Mouse (Mus musculus): ENCODE results near the gene Col17a1. TPM values are rescaled to one million over a fixed set of nuclear protein-coding genes. Genes with fewer than 3 reads are reported as not detected.

The Col17a1 gene
- polyA plus RNA-seq, 1 experiment from 2014 or later = 0.18 TPM

GRCm38 (mm10) chr19:47695725-47696124, 3.8 kb upstream of the Col17a1 start:
- no peak overlapping the region for H3K4me2 ChIP-seq (ENCODE audit: low read length)
- ATAC-seq = no peak
- WGBS = 93% methylated on average over 6 of the region's 6 CpGs
- H3K4me3 ChIP-seq (ENCODE audit: low read depth, low read length) = no peak overlapping the region
- H3K9me3 ChIP-seq (replicated peaks; ENCODE audit: control insufficient read depth, low read length, poor library complexity, severe bottlenecking) = no peaks in the 10 kb centered on the region
- no peak overlapping the region for H3K9ac ChIP-seq (ENCODE audit: low read depth, low read length)
- no peak overlapping the region for H3K27ac ChIP-seq (ENCODE audit: low read length)
- H3K36me3 ChIP-seq (ENCODE audit: control insufficient read depth, insufficient read depth, low read length) = no peaks in the 10 kb centered on the region
- no peaks in the 10 kb centered on the region for H3K4me1 ChIP-seq (ENCODE audit: control insufficient read depth, insufficient read depth, low read length)
- H3K27me3 ChIP-seq (ENCODE audit: control insufficient read depth, insufficient read depth, low read depth, low read length) = no peaks in the 10 kb centered on the region

- ATAC-seq = no peak
Measured at GRCm38 (mm10) chr19:47689592-47689991, 2.3 kb downstream of the Col17a1 start.

GRCm38 (mm10) chr19:47678675-47679074, 13.2 kb downstream of the Col17a1 start:
- Histone ChIP-seq H3K9me3 (replicated peaks; ENCODE audit: control insufficient read depth, low read length, poor library complexity, severe bottlenecking) (no peaks in the 10 kb centered on the region), H3K4me2 (ENCODE audit: low read length) (no peak overlapping the region), H3K9ac (ENCODE audit: low read depth, low read length) (no peak overlapping the region), H3K27ac (ENCODE audit: low read length) (no peak overlapping the region), H3K36me3 (ENCODE audit: control insufficient read depth, insufficient read depth, low read length) (no peaks in the 10 kb centered on the region), H3K27me3 (ENCODE audit: control insufficient read depth, insufficient read depth, low read depth, low read length) (no peaks in the 10 kb centered on the region), H3K4me3 (ENCODE audit: low read depth, low read length) (no peak overlapping the region), H3K4me1 (ENCODE audit: control insufficient read depth, insufficient read depth, low read length) (no peaks in the 10 kb centered on the region)
- no peak for ATAC-seq
- 51% methylated on average over 12 of the region's 12 CpGs for WGBS

More at GRCm38 (mm10) chr19:47689592-47689991, 2.3 kb downstream of the Col17a1 start:
- no peak overlapping the region for H3K9ac ChIP-seq (ENCODE audit: low read depth, low read length)
- WGBS = 95% methylated on average over 7 of the region's 7 CpGs
- H3K27me3 ChIP-seq (ENCODE audit: control insufficient read depth, insufficient read depth, low read depth, low read length) = no peaks in the 10 kb centered on the region
- H3K4me1 ChIP-seq (ENCODE audit: control insufficient read depth, insufficient read depth, low read length) = no peaks in the 10 kb centered on the region
- H3K36me3 ChIP-seq (ENCODE audit: control insufficient read depth, insufficient read depth, low read length) = no peaks in the 10 kb centered on the region
- no peak overlapping the region for H3K4me3 ChIP-seq (ENCODE audit: low read depth, low read length)
- no peaks in the 10 kb centered on the region for H3K9me3 ChIP-seq (replicated peaks; ENCODE audit: control insufficient read depth, low read length, poor library complexity, severe bottlenecking)
- H3K27ac ChIP-seq (ENCODE audit: low read length) = no peak overlapping the region
- no peak overlapping the region for H3K4me2 ChIP-seq (ENCODE audit: low read length)

GRCm38 (mm10) chr19:47674419-47674818, 17.5 kb downstream of the Col17a1 start:
- Histone ChIP-seq H3K27ac (ENCODE audit: low read length) (no peak overlapping the region), H3K4me2 (ENCODE audit: low read length) (no peak overlapping the region), H3K9me3 (replicated peaks; ENCODE audit: control insufficient read depth, low read length, poor library complexity, severe bottlenecking) (no peaks in the 10 kb centered on the region), H3K36me3 (ENCODE audit: control insufficient read depth, insufficient read depth, low read length) (no peaks in the 10 kb centered on the region), H3K4me3 (ENCODE audit: low read depth, low read length) (no peak overlapping the region), H3K27me3 (ENCODE audit: control insufficient read depth, insufficient read depth, low read depth, low read length) (no peaks in the 10 kb centered on the region), H3K4me1 (ENCODE audit: control insufficient read depth, insufficient read depth, low read length) (no peaks in the 10 kb centered on the region), H3K9ac (ENCODE audit: low read depth, low read length) (no peak overlapping the region)
- WGBS = 35% methylated on average over 8 of the region's 8 CpGs
- ATAC-seq = no peak

- H3K36me3 ChIP-seq (ENCODE audit: control insufficient read depth, insufficient read depth, low read length) = no peaks in the 10 kb centered on the region
- H3K9me3 ChIP-seq (replicated peaks; ENCODE audit: control insufficient read depth, low read length, poor library complexity, severe bottlenecking) = no peaks in the 10 kb centered on the region
- H3K4me2 ChIP-seq (ENCODE audit: low read length) = no peak overlapping the region
- H3K9ac ChIP-seq (ENCODE audit: low read depth, low read length) = no peak overlapping the region
- no peaks in the 10 kb centered on the region for H3K27me3 ChIP-seq (ENCODE audit: control insufficient read depth, insufficient read depth, low read depth, low read length)
- WGBS = 68% methylated on average over 9 of the region's 9 CpGs
- H3K27ac ChIP-seq (ENCODE audit: low read length) = no peak overlapping the region
- no peaks in the 10 kb centered on the region for H3K4me1 ChIP-seq (ENCODE audit: control insufficient read depth, insufficient read depth, low read length)
- no peak for ATAC-seq
- H3K4me3 ChIP-seq (ENCODE audit: low read depth, low read length) = no peak overlapping the region
Measured at GRCm38 (mm10) chr19:47668399-47668798, 23.5 kb downstream of the Col17a1 start.

GRCm38 (mm10) chr19:47667601-47668000, 24.3 kb downstream of the Col17a1 start:
- Histone ChIP-seq H3K4me3 (ENCODE audit: low read depth, low read length) (no peak overlapping the region), H3K4me1 (ENCODE audit: control insufficient read depth, insufficient read depth, low read length) (no peaks in the 10 kb centered on the region), H3K27me3 (ENCODE audit: control insufficient read depth, insufficient read depth, low read depth, low read length) (no peaks in the 10 kb centered on the region), H3K27ac (ENCODE audit: low read length) (no peak overlapping the region), H3K4me2 (ENCODE audit: low read length) (no peak overlapping the region), H3K9ac (ENCODE audit: low read depth, low read length) (no peak overlapping the region), H3K36me3 (ENCODE audit: control insufficient read depth, insufficient read depth, low read length) (no peaks in the 10 kb centered on the region), H3K9me3 (replicated peaks; ENCODE audit: control insufficient read depth, low read length, poor library complexity, severe bottlenecking) (no peaks in the 10 kb centered on the region)
- 51% methylated on average over 8 of the region's 8 CpGs for WGBS
- ATAC-seq = no peak

- H3K36me3 ChIP-seq (ENCODE audit: control insufficient read depth, insufficient read depth, low read length) = no peaks in the 10 kb centered on the region
- H3K9me3 ChIP-seq (replicated peaks; ENCODE audit: control insufficient read depth, low read length, poor library complexity, severe bottlenecking) = no peaks in the 10 kb centered on the region
- H3K4me1 ChIP-seq (ENCODE audit: control insufficient read depth, insufficient read depth, low read length) = no peaks in the 10 kb centered on the region; the same call in 1 of the 2 replicates
- no peak overlapping the region for H3K27ac ChIP-seq (ENCODE audit: low read length)
- 87% methylated on average over 9 of the region's 9 CpGs for WGBS
- H3K9ac ChIP-seq (ENCODE audit: low read depth, low read length) = no peak overlapping the region
- no peak overlapping the region for H3K4me2 ChIP-seq (ENCODE audit: low read length)
- H3K4me3 ChIP-seq (ENCODE audit: low read depth, low read length) = no peak overlapping the region
- ATAC-seq = no peak; the same call in 1 of the 2 replicates
- H3K27me3 ChIP-seq (ENCODE audit: control insufficient read depth, insufficient read depth, low read depth, low read length) = no peaks in the 10 kb centered on the region
Measured at GRCm38 (mm10) chr19:47659765-47660408, 32.0 kb downstream of the Col17a1 start.

GRCm38 (mm10) chr19:47658914-47659535, 32.9 kb downstream of the Col17a1 start:
- Histone ChIP-seq H3K9ac (ENCODE audit: low read depth, low read length) (no peak overlapping the region), H3K27me3 (ENCODE audit: control insufficient read depth, insufficient read depth, low read depth, low read length) (no peaks in the 10 kb centered on the region), H3K4me3 (ENCODE audit: low read depth, low read length) (no peak overlapping the region), H3K36me3 (ENCODE audit: control insufficient read depth, insufficient read depth, low read length) (no peaks in the 10 kb centered on the region), H3K27ac (ENCODE audit: low read length) (no peak overlapping the region), H3K4me2 (ENCODE audit: low read length) (no peak overlapping the region), H3K9me3 (replicated peaks; ENCODE audit: control insufficient read depth, low read length, poor library complexity, severe bottlenecking) (no peaks in the 10 kb centered on the region), H3K4me1 (ENCODE audit: control insufficient read depth, insufficient read depth, low read length) (no peaks in the 10 kb centered on the region; the same call in 1 of the 2 replicates)
- WGBS = 14% methylated on average over 5 of the region's 5 CpGs
- peak; percentile 85 for ATAC-seq

- Histone ChIP-seq H3K9me3 (replicated peaks; ENCODE audit: control insufficient read depth, low read length, poor library complexity, severe bottlenecking) (no peaks in the 10 kb centered on the region), H3K27ac (ENCODE audit: low read length) (no peak overlapping the region), H3K4me2 (ENCODE audit: low read length) (no peak overlapping the region), H3K9ac (ENCODE audit: low read depth, low read length) (no peak overlapping the region), H3K4me1 (ENCODE audit: control insufficient read depth, insufficient read depth, low read length) (no peaks in the 10 kb centered on the region; the same call in 1 of the 2 replicates), H3K27me3 (ENCODE audit: control insufficient read depth, insufficient read depth, low read depth, low read length) (no peaks in the 10 kb centered on the region), H3K4me3 (ENCODE audit: low read depth, low read length) (no peak overlapping the region), H3K36me3 (ENCODE audit: control insufficient read depth, insufficient read depth, low read length) (no peaks in the 10 kb centered on the region)
- ATAC-seq = no peak
- 83% methylated on average over 11 of the region's 11 CpGs for WGBS
Measured at GRCm38 (mm10) chr19:47654896-47655295, 37.0 kb downstream of the Col17a1 start.
